Mouse (Mus musculus) lung, embryonic 14.5 days (tissue): ENCODE results near the gene Ss18l1. TPM values are rescaled to one million over a fixed set of nuclear protein-coding genes. Genes with fewer than 3 reads are reported as not detected.
A peak's percentile ranks its signal among the peaks of the same experiment; 100 is the strongest.

Source experiments
- ATAC-seq: fragments of 200-750 bp; cut with Nextera tagmentation; 2 replicates; pipeline ENCODE4 v1.8.0; 2017; ENCODE audit warnings: mild to moderate bottlenecking, moderate TSS enrichment, moderate library complexity; ENCODE audit not compliant: insufficient read depth
- DNase-seq: peaks from one replicate; pipeline ENCODE4 v3.0.0-alpha.2; 2015
- H3K27ac ChIP-seq: fragments of 300-500 bp; sonication (generic); 2 replicates; pipeline ENCODE4 v1.5.1; 2014; ENCODE audit warnings: low read depth, mild to moderate bottlenecking, moderate library complexity
- H3K27me3 ChIP-seq: fragments of 300-500 bp; sonication (generic); 2 replicates; pipeline ENCODE4 v1.6.1; 2014; ENCODE audit warnings: low read length, control low read depth; ENCODE audit not compliant: insufficient read depth
- H3K36me3 ChIP-seq: fragments of 300-500 bp; sonication (generic); 2 replicates; pipeline ENCODE4 v1.6.1; 2014; ENCODE audit warnings: control low read depth; ENCODE audit not compliant: insufficient read depth
- H3K4me1 ChIP-seq: fragments of 300-500 bp; sonication (generic); 2 replicates; pipeline ENCODE4 v1.6.1; 2014; ENCODE audit warnings: antibody characterized with exemption, control low read depth; ENCODE audit not compliant: insufficient read depth
- H3K4me2 ChIP-seq: fragments of 300-500 bp; sonication (generic); 2 replicates; pipeline ENCODE4 v1.6.1; 2014; ENCODE audit warnings: mild to moderate bottlenecking
- H3K4me3 ChIP-seq: fragments of 300-500 bp; sonication (generic); 2 replicates; pipeline ENCODE4 v1.5.1; 2014; ENCODE audit warnings: low read depth, low read length
- H3K9ac ChIP-seq: fragments of 300-500 bp; sonication (generic); 2 replicates; pipeline ENCODE4 v1.6.1; 2014
- H3K9me3 ChIP-seq: fragments of 300-500 bp; sonication (generic); 2 replicates; pipeline ENCODE4 v1.6.1; 2016; ENCODE audit warnings: low read depth, low read length, control low read depth
- CTCF ChIP-seq: IDR thresholded peaks from 2 replicates; pipeline ENCODE4 v1.5.1; 2016; ENCODE audit warnings: antibody characterized with exemption, low read depth
- WGBS: fragments of 180-500 bp; shearing (Covaris S2); extraction: QIAGEN DNeasy Blood & Tissue Kit; methylation state at CpG from one replicate; pipeline ENCODE4 v1.1.7; 2014; 5-methylcytosine and 5-hydroxymethylcytosine counted together
- polyA plus RNA-seq: library from polyadenylated mRNA; unstranded; fragments of >200 nt; fragmentation: Nextera tagmentation; extraction: Ambion mirVana; gene quantifications from 2 replicates; pipeline ENCODE4 v1.2.1, GENCODE M21; 2014

Ss18l1 gene
- 4.7 and 5.6 TPM in 2 replicates for polyA plus RNA-seq

DNA sequence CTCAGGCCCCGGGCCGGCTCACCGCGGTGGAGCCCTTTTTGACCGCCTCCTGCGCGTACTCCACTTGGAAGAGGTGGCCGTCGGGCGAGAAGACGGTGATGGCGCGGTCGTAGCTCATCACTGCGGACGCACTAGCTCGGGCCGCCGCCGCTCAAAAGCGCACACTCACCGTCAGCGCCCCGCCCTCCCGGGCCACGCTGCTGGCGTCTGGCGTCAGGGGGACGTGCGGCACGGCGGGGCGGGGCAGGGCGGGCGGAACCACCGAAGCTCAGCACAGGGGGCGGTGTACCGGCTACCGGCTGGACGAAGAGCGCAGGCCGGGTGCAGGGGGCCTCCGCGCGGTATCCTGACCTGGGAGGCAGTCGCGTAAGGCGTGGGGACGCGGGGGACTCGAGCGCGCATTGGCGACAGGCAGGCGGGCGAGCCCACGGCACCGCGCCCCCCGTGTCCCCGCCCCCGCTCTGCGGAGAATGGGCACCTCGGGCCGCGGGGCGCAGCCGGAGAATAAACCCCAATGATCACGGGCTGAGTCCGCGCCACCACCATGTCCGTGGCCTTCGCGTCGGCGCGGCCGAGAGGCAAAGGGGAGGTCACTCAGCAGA lies at the start of gene Ss18l1, which contains the start of gene Psma7:
TSS of gene Ss18l1 (plus strand) at position 254 of the 602 bp plus-strand sequence.
TSS of gene Psma7 (minus strand) at position 178 of the 602 bp plus-strand sequence.
- no peaks in the 10 kb centered on the region for H3K9me3 ChIP-seq
- ATAC-seq (peak; percentile 95), DNase-seq (peak; percentile 95)
- H3K36me3 ChIP-seq: peaks cover 24% of the 10 kb centered on the region
- peak within 1 kb of the TSS; percentile 90 for H3K27ac ChIP-seq
- TF ChIP-seq CTCF: no peak; the same call in 1 of the 2 replicates
- WGBS: under 1% methylated on average over 73 of the region's 78 CpGs
- peak within 1 kb of the TSS; percentile 91 for H3K4me2 ChIP-seq
- H3K4me3 ChIP-seq: peak within 1 kb of the TSS; percentile 99
- H3K27me3 ChIP-seq: no peaks in the 10 kb centered on the region
- peak within 1 kb of the TSS; percentile 87 for H3K9ac ChIP-seq
- peaks cover 13% of the 10 kb centered on the region for H3K4me1 ChIP-seq

DNA sequence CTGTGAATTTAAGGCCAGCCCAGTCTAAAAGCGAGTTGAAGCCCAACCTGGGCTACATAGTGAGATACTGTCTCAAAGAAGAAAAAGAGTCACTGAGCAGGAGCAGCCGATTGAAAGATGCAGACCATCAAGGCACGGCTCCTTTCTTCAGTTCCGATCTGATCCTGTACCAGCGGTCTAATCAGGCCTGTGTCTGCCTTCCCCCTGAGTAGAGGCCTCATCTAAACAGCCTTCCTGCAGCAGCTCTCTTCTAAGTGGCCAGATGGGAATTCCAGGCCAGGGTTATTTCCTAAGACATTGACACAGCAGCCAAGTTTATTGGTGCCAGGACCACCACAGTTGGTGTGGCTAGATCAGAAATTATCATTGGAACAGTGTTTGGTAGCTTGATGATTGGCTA lies 49.2 kb upstream of the Ss18l1 start:
- Histone ChIP-seq H3K4me3 (no peak overlapping the region), H3K9me3 (no peaks in the 10 kb centered on the region), H3K36me3 (no peaks in the 10 kb centered on the region), H3K9ac (no peak overlapping the region), H3K27me3 (no peaks in the 10 kb centered on the region), H3K4me2 (no peak overlapping the region), H3K4me1 (no peaks in the 10 kb centered on the region), H3K27ac (no peak overlapping the region)
- DNase-seq (no peak), ATAC-seq (no peak)
- 85% methylated on average over 5 of the region's 5 CpGs for WGBS
- no peak for TF ChIP-seq CTCF

DNA sequence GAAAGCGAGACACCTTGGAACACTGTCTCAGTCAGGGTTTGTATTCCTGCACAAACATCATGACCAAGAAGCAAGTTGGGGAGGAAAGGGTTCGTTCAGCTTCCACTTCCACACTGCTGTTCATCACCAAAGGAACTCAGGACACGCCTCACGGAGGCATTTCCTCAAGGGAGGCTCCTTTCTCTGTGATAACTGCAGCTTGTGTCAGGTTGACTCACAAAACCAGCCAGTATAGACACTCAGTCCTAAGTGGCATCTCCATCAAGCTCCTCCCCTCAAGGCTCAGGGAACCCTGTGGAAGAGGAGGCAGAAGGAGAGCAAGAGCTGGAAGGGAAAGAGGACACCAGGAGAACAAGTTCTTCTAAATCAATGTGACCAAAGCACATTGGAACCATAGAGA lies 43.9 kb upstream of the Ss18l1 start:
- Histone ChIP-seq H3K36me3 (no peaks in the 10 kb centered on the region), H3K9ac (no peak overlapping the region), H3K9me3 (no peaks in the 10 kb centered on the region), H3K27me3 (no peaks in the 10 kb centered on the region), H3K4me2 (no peak overlapping the region), H3K4me1 (no peaks in the 10 kb centered on the region), H3K27ac (no peak overlapping the region), H3K4me3 (no peak overlapping the region)
- 63% methylated on average over 4 of the region's 4 CpGs for WGBS
- TF ChIP-seq CTCF: no peak
- DNase-seq (no peak), ATAC-seq (no peak)

DNA sequence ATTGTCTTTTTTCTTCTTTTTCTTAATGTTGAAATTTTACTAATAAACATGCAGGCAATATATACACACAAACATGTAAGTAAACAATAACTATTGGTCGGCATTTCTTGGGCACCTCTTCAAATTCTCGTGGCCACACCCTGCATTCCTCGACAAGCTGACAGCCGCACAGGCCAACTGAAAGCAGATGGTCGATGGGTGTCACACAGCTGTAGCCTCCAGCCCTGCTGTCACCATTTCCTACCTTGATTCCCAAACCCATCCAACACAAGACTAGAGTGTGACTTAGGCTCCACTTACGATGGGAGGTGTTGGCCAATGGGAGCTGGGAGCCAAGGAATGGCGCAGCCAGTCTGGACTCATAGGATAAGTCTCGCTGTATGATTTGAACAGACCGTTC lies 40.7 kb upstream of the Ss18l1 start:
- whole genome bisulfite sequencing: 81% methylated on average over 9 of the region's 9 CpGs
- Histone ChIP-seq H3K36me3 (no peaks in the 10 kb centered on the region), H3K4me1 (no peaks in the 10 kb centered on the region), H3K4me2 (no peak overlapping the region), H3K27ac (no peak overlapping the region), H3K27me3 (no peaks in the 10 kb centered on the region), H3K4me3 (no peak overlapping the region), H3K9me3 (no peaks in the 10 kb centered on the region), H3K9ac (no peak overlapping the region)
- DNase-seq: no peak
- no peak for ATAC-seq
- no peak for TF ChIP-seq CTCF

DNA sequence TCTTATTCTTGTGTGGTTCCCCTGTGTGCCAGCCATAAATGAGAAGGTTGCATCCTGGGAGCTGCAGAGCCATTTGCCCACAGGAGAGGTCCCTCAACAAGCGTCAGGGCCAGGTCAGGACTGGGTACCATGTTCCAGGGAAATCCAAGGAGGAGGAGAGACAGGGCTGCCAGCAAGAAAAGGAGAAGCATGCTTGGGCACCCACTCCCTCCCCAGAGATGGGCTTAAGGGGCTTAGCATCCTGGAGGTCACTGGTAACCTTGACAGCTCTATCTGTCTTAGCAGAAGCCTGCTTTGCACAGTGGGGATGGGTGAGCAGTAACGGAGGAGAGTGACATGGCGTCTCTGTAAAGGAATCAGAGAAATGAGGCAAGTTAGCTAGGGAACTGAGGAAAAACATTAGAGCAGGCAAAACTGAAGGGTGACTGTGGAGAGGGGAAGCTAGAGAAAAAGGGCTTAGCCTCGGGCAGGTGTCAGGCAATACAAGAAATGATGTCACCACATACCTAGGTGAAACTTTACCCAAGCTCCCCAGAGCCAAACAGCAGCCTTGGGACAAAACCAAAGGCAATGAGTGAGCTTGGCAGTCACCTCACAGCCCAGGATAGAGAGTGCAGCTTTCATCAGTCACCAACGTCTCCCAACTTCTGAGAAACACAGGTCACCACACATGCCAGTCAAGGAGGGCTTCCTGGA lies 36.5 kb upstream of the Ss18l1 start:
- H3K27me3 ChIP-seq: no peaks in the 10 kb centered on the region
- no peaks in the 10 kb centered on the region for H3K9me3 ChIP-seq
- ATAC-seq (no peak), DNase-seq (no peak)
- no peak overlapping the region for H3K27ac ChIP-seq
- 39% methylated on average over 5 of the region's 5 CpGs for WGBS
- no peak overlapping the region for H3K4me2 ChIP-seq
- H3K36me3 ChIP-seq: no peaks in the 10 kb centered on the region
- H3K4me3 ChIP-seq: no peak overlapping the region
- no peak for TF ChIP-seq CTCF
- H3K9ac ChIP-seq: no peak overlapping the region
- H3K4me1 ChIP-seq: no peaks in the 10 kb centered on the region

DNA sequence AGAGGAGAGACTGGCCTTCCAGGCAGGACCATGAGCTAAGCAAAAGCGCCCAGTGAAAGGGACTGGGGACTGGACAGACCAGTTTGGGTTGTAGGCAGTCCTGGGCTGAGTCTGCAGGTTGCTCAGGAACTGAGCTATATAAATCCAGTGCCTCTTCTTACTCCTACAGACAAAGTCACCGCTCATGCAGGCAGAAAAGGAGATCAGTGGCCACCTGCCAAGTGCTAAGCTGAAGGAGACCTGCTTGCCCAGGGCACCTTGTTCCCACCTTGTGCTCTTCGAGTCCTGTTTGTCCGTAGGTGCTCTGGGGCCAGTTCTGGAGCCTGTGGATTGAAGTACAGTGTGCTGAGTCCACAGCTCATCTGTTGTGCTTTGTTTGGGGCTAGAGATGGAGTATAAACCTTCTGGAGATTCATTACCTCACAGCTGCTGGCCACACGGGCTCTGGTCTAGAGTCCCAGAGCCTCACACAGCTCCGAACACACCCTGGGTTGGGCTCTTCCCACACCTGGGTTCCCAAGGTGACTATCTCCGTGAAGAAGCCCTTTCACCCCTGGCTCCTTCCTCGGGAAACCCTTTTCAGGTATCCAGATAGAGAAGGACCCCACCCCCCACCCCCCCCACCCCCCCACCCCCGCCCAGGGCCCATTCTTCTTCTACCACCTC lies 35.8 kb upstream of the Ss18l1 start:
- Histone ChIP-seq H3K27me3 (no peaks in the 10 kb centered on the region), H3K9ac (no peak overlapping the region), H3K4me3 (no peak overlapping the region), H3K36me3 (no peaks in the 10 kb centered on the region), H3K9me3 (no peaks in the 10 kb centered on the region), H3K27ac (no peak overlapping the region), H3K4me2 (no peak overlapping the region), H3K4me1 (no peaks in the 10 kb centered on the region)
- ATAC-seq (no peak), DNase-seq (peak; percentile 17)
- 29% methylated on average over 9 of the region's 9 CpGs for WGBS
- TF ChIP-seq CTCF: no peak

DNA sequence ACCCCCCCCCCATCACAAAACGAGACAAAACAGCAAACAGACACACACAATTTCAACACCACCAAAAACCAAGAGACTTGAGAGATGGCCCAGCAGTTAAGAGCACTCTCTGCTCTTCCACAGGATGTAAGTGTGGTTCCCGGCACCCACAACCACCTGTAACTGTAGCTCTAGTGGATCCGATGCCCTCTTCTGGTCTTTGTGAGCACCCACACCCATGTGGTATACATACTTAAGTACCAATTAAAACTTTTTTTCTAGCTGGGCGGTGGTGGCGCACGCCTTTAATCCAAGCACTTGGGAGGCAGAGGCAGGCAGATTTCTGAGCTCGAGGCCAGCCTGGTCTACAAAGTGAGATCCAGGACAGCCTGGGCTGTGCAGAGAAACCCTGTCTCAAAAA lies 31.6 kb upstream of the Ss18l1 start:
- Histone ChIP-seq H3K9me3 (no peaks in the 10 kb centered on the region), H3K4me3 (no peak overlapping the region), H3K4me2 (no peak overlapping the region), H3K4me1 (no peaks in the 10 kb centered on the region), H3K27ac (no peak overlapping the region), H3K27me3 (no peaks in the 10 kb centered on the region), H3K36me3 (no peaks in the 10 kb centered on the region), H3K9ac (no peak overlapping the region)
- no peak for TF ChIP-seq CTCF
- no peak for ATAC-seq
- DNase-seq: no peak
- WGBS: 89% methylated on average over 7 of the region's 7 CpGs
